Mouse (Mus musculus) lung, adult 2 months (tissue): ENCODE measurements at regions not wholly inside any gene's neighbourhood (a gene's known extent, or its start where the extent isn't known, plus 50 kb on each side); places are given as distances from the start of the nearest gene placed in this dataset.

Experiments
- CTCF ChIP-seq: fragments of 200-500 bp; IDR thresholded peaks from 2 replicates; pipeline ENCODE4 v1.5.1; 2011; ENCODE audit warnings: mild to moderate bottlenecking, low read length, control low read depth; ENCODE audit not compliant: insufficient read depth
- POLR2A ChIP-seq: fragments of 200-500 bp; IDR thresholded peaks from 2 replicates; pipeline ENCODE4 v1.6.1; 2011; ENCODE audit warnings: low read depth, mild to moderate bottlenecking, control low read depth, low read length, borderline replicate concordance; ENCODE audit errors: extremely low read depth

- TF ChIP-seq CTCF (no peak), POLR2A (no peak)
Observed at GRCm38 (mm10) chr14:105572036-105572891, 313.9 kb downstream of the Ndfip2 start.
